25 mouse cellular contexts compared by ENCODE assay signal in genomic region chr3:96520171-96520570, GRCm38 (mm10). TPM values are rescaled to one million over a fixed set of nuclear protein-coding genes. Genes with fewer than 3 reads are reported as not detected.
"Had no signal": no experiment of that assay in that cellular context is flagged by ENCODE, and none has a peak within 500 bp of the region (broad histone marks: within the 10 kb centered on the region; RNA-seq: fewer than 3 reads in every experiment).

No protein-coding gene starts in this region.

- H3K4me1 ChIP-seq: midbrain, embryonic 12.5 days; midbrain, embryonic 15.5 days; neural tube, embryonic 13.5 days; stomach, embryonic 15.5 days had no signal

- H3K36me3 ChIP-seq: liver, embryonic 13.5 days; midbrain, embryonic 12.5 days; midbrain, embryonic 15.5 days; neural tube, embryonic 13.5 days; stomach, embryonic 15.5 days had no signal

- ATAC-seq: midbrain, embryonic 15.5 days had no signal

- H3K9me3 ChIP-seq: liver, embryonic 13.5 days; midbrain, embryonic 12.5 days; midbrain, embryonic 15.5 days; neural tube, embryonic 13.5 days; stomach, embryonic 15.5 days had no signal

- H3K4me2 ChIP-seq: liver, embryonic 13.5 days; midbrain, embryonic 12.5 days; midbrain, embryonic 15.5 days; neural tube, embryonic 13.5 days; stomach, embryonic 15.5 days had no signal

- H3K9ac ChIP-seq: liver, embryonic 13.5 days; midbrain, embryonic 12.5 days; midbrain, embryonic 15.5 days; neural tube, embryonic 13.5 days; stomach, embryonic 15.5 days had no signal

- DNase-seq: kidney, adult 9 months; kidney, postnatal 14 days; layer of hippocampus, adult 9-11 months; liver, embryonic 13.5 days; lung, adult 2 months; lung, postnatal 14 days; lung, postnatal 4 days; retina, postnatal 1 day; right cerebral cortex, postnatal 25 days; spleen, adult 18-20 months; thymus, postnatal 36 days had no signal

- H3K27me3 ChIP-seq: midbrain, embryonic 15.5 days; stomach, embryonic 15.5 days had no signal

- H3K4me3 ChIP-seq: layer of hippocampus, adult 2 months; left cerebral cortex, adult 2 months; liver, embryonic 13.5 days; midbrain, embryonic 12.5 days; midbrain, embryonic 15.5 days; neural tube, embryonic 13.5 days; stomach, embryonic 15.5 days had no signal

- H3K27ac ChIP-seq: layer of hippocampus, adult 2 months; left cerebral cortex, adult 2 months; liver, embryonic 13.5 days; midbrain, embryonic 12.5 days; midbrain, embryonic 15.5 days; neural tube, embryonic 13.5 days; stomach, embryonic 15.5 days had no signal

RNA-seq across cellular contexts. Expression of gene Hfe2, which starts 4.8 kb away (rescaled TPM):
- total RNA-seq: megakaryocyte, adult 5-6 weeks; neutrophil, adult 5-6 weeks had no signal

RNA-seq across cellular contexts. Expression of gene Gm16253, which starts 56.6 kb away (rescaled TPM):
- total RNA-seq: layer of hippocampus, adult 2 months; layer of hippocampus, postnatal 25 days; left cerebral cortex, adult 2 months; left cerebral cortex, postnatal 10 days; left cerebral cortex, postnatal 36 days; liver, adult 2 months; neutrophil, adult 5-6 weeks had no signal
- polyA plus RNA-seq: large intestine, adult 2 months; liver, adult 2 months; liver, embryonic 13.5 days; lung, adult 2 months; urinary bladder, adult 2 months had no signal
